Mouse (Mus musculus) liver, embryonic 14.5 days (tissue): ENCODE measurements around the gene Gramd1b.

Source experiments
- CTCF ChIP-seq: IDR thresholded peaks from 2 replicates; pipeline ENCODE4 v1.5.1; 2016; ENCODE audit warnings: antibody characterized with exemption, low read depth, control low read depth
- EP300 ChIP-seq: IDR thresholded peaks from 2 replicates; pipeline ENCODE4 v1.6.1; 2016; ENCODE audit warnings: antibody characterized with exemption, low read depth

GRCm38 (mm10) chr9:40424874-40425273 lies 106.3 kb downstream of the Gramd1b start:
- no peak for TF ChIP-seq CTCF
- no peak for TF ChIP-seq EP300
